Mouse (Mus musculus) E14TG2a.4 (cell line): ENCODE measurements around the gene Crk.

Source experiments
- H3K27me3 ChIP-seq: 2 replicates; pipeline ENCODE4 v1.6.1; 2014; ENCODE audit warnings: low read length, control low read depth; ENCODE audit not compliant: insufficient read depth
- H3K36me3 ChIP-seq: 2 replicates; pipeline ENCODE4 v1.6.1; 2014; ENCODE audit warnings: low read length, control low read depth; ENCODE audit not compliant: insufficient read depth
- H3K4me1 ChIP-seq: replicated peaks from 2 replicates; pipeline ENCODE4 v1.6.1; 2014; ENCODE audit warnings: low read depth, low read length, control low read depth
- H3K4me3 ChIP-seq: replicated peaks from 2 replicates; pipeline ENCODE4 v1.5.1; 2014; ENCODE audit warnings: mild to moderate bottlenecking, low read length
- H3K9me3 ChIP-seq: 2 replicates; pipeline ENCODE4 v1.6.1; 2014; ENCODE audit warnings: low read length, control low read depth
- CTCF ChIP-seq: conservative IDR thresholded peaks from 2 replicates; pipeline ENCODE4 v1.5.1; 2014; ENCODE audit warnings: low read length
- NANOG ChIP-seq: IDR thresholded peaks from 2 replicates; pipeline ENCODE4 v1.6.1; 2014; ENCODE audit warnings: borderline replicate concordance, low read length, mixed read lengths
- POU5F1 ChIP-seq: IDR thresholded peaks from 2 replicates; pipeline ENCODE4 v1.6.1; 2014; ENCODE audit warnings: low read length, borderline replicate concordance

Gene Crk

GRCm38 (mm10) chr11:75678747-75679438 is at the start of gene Crk:
Gene Crk, plus strand, starts transcription at chr11:75679259.
- no peaks in the 10 kb centered on the region for H3K9me3 ChIP-seq
- peaks cover 35% of the 10 kb centered on the region for H3K36me3 ChIP-seq
- TF ChIP-seq POU5F1 (no peak), CTCF (no peak), NANOG (no peak)
- no peaks in the 10 kb centered on the region for H3K27me3 ChIP-seq
- H3K4me1 ChIP-seq, result peaks cover 47% of the 10 kb centered on the region
- H3K4me3 ChIP-seq, result peak within 1 kb of the TSS; percentile 98

DNA sequence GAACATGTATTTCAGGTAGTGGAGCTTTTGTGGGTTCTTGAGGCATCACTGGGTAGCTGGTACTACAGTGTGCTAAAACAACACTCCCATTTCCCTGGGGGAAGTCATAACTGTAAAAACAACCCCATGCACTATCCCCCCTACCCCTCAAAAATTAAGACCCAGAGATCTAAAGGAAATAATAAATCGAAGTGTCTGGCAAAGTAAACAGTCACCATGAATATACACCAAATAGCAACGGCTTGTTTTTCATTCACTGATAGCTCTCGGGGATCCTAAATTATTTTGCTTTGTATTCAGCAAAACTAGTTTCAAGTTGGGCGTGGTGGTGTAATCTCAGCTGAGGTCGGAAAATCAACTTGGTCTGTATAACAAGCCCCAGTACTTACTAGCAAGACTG is 49.0 kb upstream of the Crk start:
- H3K36me3 ChIP-seq, result peaks cover 72% of the 10 kb centered on the region
- no peaks in the 10 kb centered on the region for H3K27me3 ChIP-seq
- H3K9me3 ChIP-seq, result no peaks in the 10 kb centered on the region
- no peak for TF ChIP-seq CTCF
- no peak for TF ChIP-seq NANOG
- no peak for TF ChIP-seq POU5F1
- H3K4me1 ChIP-seq, result peaks cover 76% of the 10 kb centered on the region
- peak overlapping the region; percentile 91 for H3K4me3 ChIP-seq

- peaks cover 72% of the 10 kb centered on the region for H3K36me3 ChIP-seq
- peak within 1 kb of the TSS; percentile 91 for H3K4me3 ChIP-seq
- TF ChIP-seq POU5F1, result no peak
- TF ChIP-seq CTCF, result no peak
- no peak for TF ChIP-seq NANOG
- H3K4me1 ChIP-seq, result peaks cover 76% of the 10 kb centered on the region
- H3K9me3 ChIP-seq, result no peaks in the 10 kb centered on the region
- no peaks in the 10 kb centered on the region for H3K27me3 ChIP-seq
These were observed 48.3 kb upstream of the Crk start, which contains the start of gene Inpp5k for GRCm38 (mm10) chr11:75630645-75631229. Gene Inpp5k, plus strand, starts transcription at chr11:75630988.

GRCm38 (mm10) chr11:75631561-75632225 is 47.4 kb upstream of the Crk start:
- H3K4me3 ChIP-seq, result peak overlapping the region; percentile 91
- no peak for TF ChIP-seq NANOG
- TF ChIP-seq CTCF, result peak; percentile 30
- peaks cover 70% of the 10 kb centered on the region for H3K4me1 ChIP-seq
- no peaks in the 10 kb centered on the region for H3K27me3 ChIP-seq
- H3K36me3 ChIP-seq, result peaks cover 72% of the 10 kb centered on the region
- no peaks in the 10 kb centered on the region for H3K9me3 ChIP-seq

DNA sequence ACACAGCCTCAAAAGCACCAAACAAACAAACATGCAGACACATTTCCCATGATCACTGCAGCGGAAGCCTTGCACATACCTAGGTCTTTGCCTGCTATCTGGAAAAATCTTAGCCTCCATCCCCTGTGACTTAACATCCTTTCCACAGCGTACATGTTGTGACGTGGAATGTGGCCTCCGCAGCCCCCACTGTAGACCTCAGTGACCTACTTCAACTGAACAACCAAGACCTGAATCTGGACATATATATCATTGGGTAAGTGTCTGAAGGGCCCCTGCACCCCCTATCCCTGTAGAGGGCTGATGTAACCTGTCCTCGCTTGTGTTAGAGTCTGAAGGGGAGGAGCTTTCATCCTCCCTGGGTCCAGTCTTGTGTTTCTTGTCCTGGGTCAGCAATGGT is 46.1 kb upstream of the Crk start:
- Histone ChIP-seq H3K36me3 (peaks cover 72% of the 10 kb centered on the region), H3K4me1 (peaks cover 70% of the 10 kb centered on the region), H3K27me3 (no peaks in the 10 kb centered on the region)

GRCm38 (mm10) chr11:75634801-75635200 is 44.3 kb upstream of the Crk start:
- Histone ChIP-seq H3K27me3 (no peaks in the 10 kb centered on the region), H3K9me3 (no peaks in the 10 kb centered on the region), H3K4me3 (no peak overlapping the region), H3K4me1 (peaks cover 52% of the 10 kb centered on the region), H3K36me3 (peaks cover 69% of the 10 kb centered on the region)
- no peak for TF ChIP-seq NANOG
- no peak for TF ChIP-seq POU5F1
- TF ChIP-seq CTCF, result no peak

More for the DNA sequence above, 46.1 kb upstream of the Crk start:
- no peaks in the 10 kb centered on the region for H3K9me3 ChIP-seq
- TF ChIP-seq POU5F1 (no peak), NANOG (no peak), CTCF (no peak)
- H3K4me3 ChIP-seq, result no peak overlapping the region

DNA sequence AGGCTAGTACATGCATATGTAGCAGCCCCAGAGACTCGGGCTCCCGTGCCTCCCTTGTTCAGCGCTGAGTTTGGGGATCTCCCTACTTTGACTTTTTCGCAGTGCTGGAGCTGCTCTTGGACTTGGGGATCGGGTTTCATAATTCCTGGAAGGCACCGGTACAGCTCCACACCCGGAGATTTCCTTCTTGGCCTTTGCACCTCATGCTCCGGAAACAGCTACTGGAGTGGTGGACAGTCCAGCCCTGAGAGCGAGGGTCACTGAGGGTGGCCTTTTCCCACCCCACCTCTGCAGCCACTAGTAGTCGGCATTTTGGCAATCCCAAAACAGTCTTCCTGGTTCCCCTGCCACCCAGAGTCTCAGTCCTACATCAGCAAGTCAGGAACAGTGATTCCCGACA is 43.7 kb upstream of the Crk start:
- TF ChIP-seq POU5F1 (no peak), NANOG (no peak), CTCF (no peak)
- Histone ChIP-seq H3K9me3 (no peaks in the 10 kb centered on the region), H3K27me3 (no peaks in the 10 kb centered on the region)

DNA sequence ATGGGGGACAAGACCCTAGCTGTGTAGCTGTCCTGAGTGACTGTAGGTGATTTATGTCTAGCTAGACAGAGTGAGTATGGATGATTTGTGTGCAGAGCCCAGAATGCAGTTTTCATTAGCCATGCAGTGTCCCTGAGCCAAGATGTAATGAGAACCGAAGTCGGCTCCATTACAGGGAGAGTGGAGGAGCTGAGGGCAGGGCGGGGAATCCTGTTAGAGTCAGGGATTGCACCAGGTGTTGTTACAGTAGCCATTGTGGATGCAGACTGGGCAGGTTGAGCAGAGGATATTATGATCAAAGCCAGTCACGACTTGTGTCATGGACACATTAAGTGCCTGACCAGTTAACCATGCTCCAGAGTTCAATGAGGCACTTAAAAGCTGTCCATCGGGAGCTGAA is 35.7 kb upstream of the Crk start:
- no peaks in the 10 kb centered on the region for H3K9me3 ChIP-seq
- H3K27me3 ChIP-seq, result no peaks in the 10 kb centered on the region
- peaks cover 10% of the 10 kb centered on the region for H3K4me1 ChIP-seq
- TF ChIP-seq POU5F1 (no peak), NANOG (no peak), CTCF (no peak)
- H3K36me3 ChIP-seq, result peaks cover 81% of the 10 kb centered on the region
- no peak overlapping the region for H3K4me3 ChIP-seq

More for the DNA sequence above, 43.7 kb upstream of the Crk start:
- H3K4me3 ChIP-seq, result no peak overlapping the region
- H3K4me1 ChIP-seq, result peaks cover 48% of the 10 kb centered on the region
- peaks cover 72% of the 10 kb centered on the region for H3K36me3 ChIP-seq
